Mouse (Mus musculus) embryo, embryonic 10 days (tissue): Measurements from ENCODE around the gene Auts2.
A peak's percentile ranks its signal among the peaks of the same experiment; 100 is the strongest.

Experiments used
- DNase-seq: peaks from one replicate; pipeline ENCODE4 v3.0.0-alpha.2; 2015; ENCODE audit warnings: low spot score

Gene Auts2

GRCm38 (mm10) chr5:131724508-131724907 is 818.6 kb downstream of the Auts2 start:
- DNase-seq = no peak

DNA sequence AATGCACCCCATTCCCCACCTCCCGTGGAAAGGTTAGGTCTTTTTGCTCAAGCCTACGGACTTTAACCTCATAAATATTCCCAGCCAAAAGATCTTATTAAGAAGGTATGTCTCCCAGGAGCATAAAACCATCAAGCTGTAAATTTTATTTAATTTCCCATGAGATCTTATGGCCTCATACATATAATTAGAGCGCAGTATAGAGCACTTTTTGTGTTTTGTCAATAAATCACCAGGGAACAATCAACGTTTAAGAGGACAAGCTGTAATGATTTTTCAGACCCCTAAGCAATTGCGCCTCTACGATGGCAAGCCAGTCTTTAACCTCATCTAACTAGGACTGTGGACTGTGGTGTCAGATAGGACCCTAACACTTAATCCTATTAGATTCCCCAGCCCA is 820.4 kb downstream of the Auts2 start:
- DNase-seq = peak; percentile 31

GRCm38 (mm10) chr5:131722361-131722760 is 820.8 kb downstream of the Auts2 start:
- DNase-seq = peak; percentile 35

- DNase-seq = peak; percentile 39
Measured at GRCm38 (mm10) chr5:131718013-131718412, 825.1 kb downstream of the Auts2 start.

DNA sequence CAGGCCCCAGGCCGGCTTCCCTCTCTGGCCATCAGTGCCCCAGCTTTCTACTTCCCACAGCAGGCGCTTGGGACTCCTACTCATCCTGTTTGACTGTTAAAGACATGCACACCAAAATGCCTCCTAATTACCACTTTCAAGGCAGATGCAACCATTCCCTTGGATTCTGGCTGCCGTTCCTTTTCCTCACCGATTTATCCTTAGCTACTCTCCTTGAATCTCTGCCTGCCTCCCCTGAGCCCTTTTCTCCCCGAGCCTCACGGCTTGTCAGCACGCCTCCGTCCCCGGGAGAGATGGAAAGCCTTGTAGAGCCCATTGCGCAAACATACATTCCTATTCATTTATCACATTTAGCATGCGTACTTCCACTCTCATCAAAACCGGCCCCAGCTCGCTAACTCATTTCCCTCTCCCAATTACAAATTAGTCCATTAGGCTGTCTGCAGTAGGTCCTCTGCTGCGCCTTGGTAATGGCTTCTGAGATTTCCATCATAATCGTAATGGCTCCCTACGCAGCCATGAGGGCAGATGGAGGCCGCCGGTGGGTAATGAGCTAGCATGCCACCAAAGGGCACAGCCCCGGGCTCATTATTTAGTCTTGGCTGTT is 825.7 kb downstream of the Auts2 start:
- no peak for DNase-seq

GRCm38 (mm10) chr5:131714979-131715378 is 828.2 kb downstream of the Auts2 start:
- DNase-seq = no peak

DNA sequence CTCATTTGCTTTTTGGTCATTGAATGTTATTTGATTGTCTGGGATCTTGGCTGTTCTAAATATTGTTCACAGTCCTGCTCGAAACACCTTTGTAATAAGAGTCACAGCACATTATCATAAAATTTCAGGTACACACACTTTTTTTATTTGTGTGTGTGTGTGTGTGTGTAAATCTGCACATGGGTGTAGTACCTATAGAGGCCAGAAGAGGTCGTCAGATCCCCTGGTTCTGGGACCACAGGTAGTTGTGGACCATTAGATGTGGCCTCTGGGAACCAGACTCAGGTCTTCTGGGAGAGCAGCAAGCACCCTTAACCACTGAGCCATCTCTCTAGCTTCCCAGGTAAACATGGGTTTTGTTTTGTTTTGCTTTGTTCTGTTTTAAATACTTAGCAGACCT is 830.7 kb downstream of the Auts2 start:
- no peak for DNase-seq

- DNase-seq = peak; percentile 64
Measured at GRCm38 (mm10) chr5:131711474-131712129, 831.5 kb downstream of the Auts2 start.

DNA sequence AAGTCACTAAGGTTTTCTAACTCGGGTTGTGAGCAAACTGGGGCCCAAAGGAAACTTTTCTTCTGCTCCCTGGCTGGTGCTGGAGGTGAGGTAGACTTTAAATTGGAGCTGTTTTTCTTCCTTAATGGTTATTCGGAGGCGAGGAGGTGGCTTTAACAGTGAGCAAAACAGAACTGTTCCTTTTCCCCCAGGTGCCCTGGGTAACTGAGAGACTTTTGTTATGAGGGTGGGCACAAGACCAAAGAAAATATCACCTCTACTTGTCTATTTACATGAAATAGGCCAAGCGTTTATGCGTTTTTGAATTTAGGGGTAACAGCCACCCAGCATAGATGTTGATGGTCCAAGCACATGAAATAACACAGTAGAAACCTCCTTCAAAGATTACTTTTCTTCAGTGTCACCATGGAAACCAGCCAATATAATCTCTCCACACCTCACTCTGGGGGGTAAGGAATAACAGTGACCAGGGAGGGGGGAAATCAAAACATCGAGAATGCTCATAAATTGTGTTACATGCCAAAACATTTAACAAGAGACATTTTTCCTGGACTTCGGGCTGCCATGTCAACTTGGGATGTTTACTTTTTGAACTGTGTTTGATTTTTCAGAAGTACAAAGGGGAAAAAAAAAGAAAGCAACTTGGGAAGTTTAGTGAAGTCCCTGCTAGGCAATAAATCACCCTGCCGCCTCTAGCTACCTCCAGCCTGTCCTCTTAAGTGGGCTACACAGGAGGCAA is 832.2 kb downstream of the Auts2 start:
- peak; percentile 16 for DNase-seq

- DNase-seq = no peak
Measured at GRCm38 (mm10) chr5:131707471-131707870, 835.7 kb downstream of the Auts2 start.

DNA sequence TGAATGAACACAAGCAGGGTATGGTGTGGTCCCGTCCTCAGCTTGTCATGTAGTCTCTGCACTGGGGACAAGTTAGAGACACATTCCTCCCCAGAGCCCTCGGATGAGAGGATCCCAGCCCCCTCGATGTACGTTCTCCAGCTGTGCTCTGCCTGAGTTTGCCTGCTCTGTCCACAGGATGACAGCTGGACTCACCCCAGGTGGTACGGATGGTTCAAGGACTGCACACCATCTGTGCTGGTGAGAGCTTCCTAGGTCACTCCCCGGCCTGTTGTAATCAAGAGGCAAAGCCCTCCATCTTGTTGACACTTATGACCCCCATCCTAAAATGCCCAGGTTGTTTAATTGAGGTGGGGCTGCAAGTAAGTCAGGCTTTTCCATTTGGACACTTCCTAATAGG is 839.4 kb downstream of the Auts2 start:
- DNase-seq = peak; percentile 60

DNA sequence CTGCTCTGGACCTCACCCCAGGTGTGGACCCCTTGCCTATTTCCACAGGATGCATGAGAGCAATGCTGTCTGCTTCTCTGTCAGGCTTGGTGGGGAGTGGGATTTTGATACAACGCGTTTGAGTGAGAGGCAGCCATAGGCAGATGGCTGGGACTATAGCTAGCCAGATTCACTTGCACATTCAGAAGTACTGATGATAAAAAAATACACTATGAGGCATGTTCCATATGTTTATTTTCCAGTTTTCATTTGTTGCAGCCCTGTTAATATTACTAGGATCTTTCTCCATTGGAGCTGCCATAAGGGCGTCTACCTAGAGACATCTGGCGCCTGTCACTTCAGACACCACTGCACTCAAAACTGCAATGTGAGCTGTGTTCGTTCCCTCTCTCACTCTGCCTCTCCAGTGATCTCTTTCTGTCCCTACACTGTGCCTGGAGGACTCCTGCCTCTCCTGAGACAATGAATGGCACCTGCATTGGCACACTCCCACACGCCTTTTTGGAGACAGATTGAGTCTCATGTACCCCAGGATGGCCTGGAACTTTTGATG is 840.2 kb downstream of the Auts2 start:
- DNase-seq = no peak

DNA sequence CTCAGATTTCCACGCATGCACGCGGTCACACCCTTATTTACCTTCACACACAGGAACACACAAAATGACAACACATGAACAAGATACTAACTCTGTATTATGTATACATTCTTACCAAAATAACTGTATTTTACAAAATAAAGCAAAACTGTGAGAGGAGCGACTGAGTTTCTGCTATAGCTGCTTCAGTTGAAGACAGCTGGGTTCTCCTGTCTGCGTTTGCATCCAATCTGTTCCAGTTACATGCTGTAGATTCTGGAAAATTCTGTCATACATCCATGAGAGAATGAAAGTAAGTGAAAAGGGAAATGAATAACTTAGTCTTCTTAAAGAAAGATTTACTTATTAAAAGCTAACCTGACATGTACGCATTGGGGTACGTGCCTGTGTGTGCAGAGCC is 844.2 kb downstream of the Auts2 start:
- no peak for DNase-seq

- DNase-seq = no peak
Measured at GRCm38 (mm10) chr5:131690781-131691180, 852.4 kb downstream of the Auts2 start.

- no peak for DNase-seq
Measured at GRCm38 (mm10) chr5:131686956-131687618, 856.1 kb downstream of the Auts2 start.

GRCm38 (mm10) chr5:131680127-131680845 is 862.9 kb downstream of the Auts2 start:
- DNase-seq = peak; percentile 13

- DNase-seq = no peak
Measured at GRCm38 (mm10) chr5:131679523-131679922, 863.6 kb downstream of the Auts2 start.

DNA sequence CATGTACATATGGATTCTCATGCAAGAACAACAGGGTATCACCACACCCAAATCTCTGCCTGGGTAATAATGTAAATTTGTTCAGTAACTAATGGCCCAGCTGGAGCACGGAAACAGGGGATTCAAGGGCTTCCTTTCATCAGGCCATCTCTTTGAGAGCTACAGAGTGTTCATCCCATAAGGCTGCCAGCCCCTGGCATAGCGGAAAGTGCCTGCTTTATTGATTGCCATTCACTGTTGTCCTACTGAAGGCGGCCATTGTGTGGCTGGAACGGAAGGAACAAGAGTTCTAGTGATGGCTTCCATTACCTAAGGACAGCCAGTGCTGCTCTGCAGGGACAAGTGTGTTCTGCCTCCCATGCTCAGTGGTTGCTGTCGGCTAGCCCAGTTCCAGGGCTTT is 865.6 kb downstream of the Auts2 start:
- DNase-seq = no peak

DNA sequence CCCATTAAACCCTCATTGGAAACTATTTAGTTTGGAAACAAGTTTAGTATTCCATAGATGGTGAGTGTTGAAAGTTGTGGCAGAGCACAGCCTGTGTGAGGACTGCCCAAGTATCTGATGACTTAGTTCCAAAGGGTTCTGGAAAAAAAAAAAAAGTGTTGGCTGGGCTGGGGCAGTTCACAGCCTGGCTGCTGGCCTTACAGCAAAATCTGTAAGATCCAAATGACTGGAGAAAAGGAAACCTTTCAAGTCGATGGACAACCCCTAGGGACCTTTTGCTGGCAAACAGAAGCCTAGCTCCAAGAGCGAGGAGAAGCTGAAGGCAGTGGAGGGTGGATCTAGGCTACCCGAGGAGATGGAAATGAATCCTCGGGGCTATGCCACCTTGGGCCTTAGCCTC is 869.4 kb downstream of the Auts2 start:
- DNase-seq = no peak

DNA sequence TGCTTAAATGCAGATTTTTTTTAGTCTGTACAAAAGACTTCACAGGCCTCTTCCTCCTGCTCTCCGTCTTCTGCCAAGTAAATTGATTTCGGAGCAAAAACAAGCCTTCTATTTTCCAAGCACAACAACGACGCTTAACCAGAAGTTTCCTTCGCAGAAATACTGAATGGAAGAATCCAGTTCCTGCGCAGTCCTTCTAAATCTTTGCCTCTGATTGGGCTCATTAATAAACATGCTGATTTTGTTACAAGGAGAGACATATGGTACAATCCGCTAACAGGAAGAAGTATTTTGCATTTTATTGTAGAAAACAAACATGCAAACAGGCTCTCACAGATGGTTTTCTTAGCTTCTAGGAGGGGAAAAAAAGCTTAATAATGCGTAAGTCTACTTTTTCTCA is 878.1 kb downstream of the Auts2 start:
- DNase-seq = no peak

DNA sequence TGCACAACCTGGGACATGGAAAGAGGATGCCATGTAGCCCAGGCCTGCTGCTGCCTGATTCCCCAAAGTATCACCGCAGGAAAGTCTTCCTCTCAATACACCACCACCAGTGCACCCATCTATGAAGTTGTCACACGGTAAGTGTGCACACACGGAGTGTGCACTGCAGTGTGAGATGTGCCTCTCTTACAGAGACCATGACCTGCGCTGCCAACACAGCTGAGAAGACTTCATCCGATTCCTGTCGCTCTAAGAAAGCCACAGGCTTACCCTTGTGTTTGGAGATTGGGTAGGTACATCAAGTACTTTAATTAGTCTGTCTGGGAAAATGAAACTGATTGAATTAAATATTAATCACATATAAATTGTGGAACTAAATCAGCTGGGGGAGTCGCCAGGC is 878.5 kb downstream of the Auts2 start:
- no peak for DNase-seq

DNA sequence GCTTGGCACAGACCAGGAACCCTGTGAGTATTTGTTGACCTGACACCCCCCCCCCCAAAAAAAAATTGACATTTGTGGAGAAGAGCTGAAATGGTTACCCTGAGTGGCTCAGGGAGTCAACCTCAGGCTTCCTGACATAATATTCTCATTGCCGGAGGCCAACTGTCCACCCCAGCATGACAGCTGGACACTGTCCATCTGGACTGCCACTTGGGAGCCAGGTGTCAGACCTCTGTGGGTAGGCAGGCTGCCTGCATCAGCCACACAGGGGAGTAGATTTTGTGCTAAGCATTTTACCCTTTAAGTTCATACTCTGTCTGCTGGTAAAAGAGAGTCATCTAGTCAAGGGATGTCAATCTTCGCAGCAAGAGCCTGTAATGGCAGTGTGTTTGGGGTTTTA is 880.5 kb downstream of the Auts2 start:
- no peak for DNase-seq
